Mouse (Mus musculus) frontal cortex, postnatal 25 days (tissue): ENCODE data around the gene Kynu.

ENCODE experiments used
- DNase-seq, 2 experiments: peaks; one replicate each; pipeline ENCODE4 v3.0.0; 2022; ENCODE audit warnings: low spot score in 2 of 2

The Kynu gene

GRCm38 (mm10) chr2:43555062-43555888, at the start of gene Kynu:
TSS of gene Kynu (plus strand) at chr2:43555329.
- no peak for DNase-seq

- DNase-seq = no peak
Observed at GRCm38 (mm10) chr2:43506182-43506581, 48.9 kb upstream of the Kynu start.

GRCm38 (mm10) chr2:43513852-43514251, 41.3 kb upstream of the Kynu start:
- no peak for DNase-seq

GRCm38 (mm10) chr2:43534417-43534816, 20.7 kb upstream of the Kynu start:
- no peak for DNase-seq

- no peak for DNase-seq
Observed at GRCm38 (mm10) chr2:43542615-43543014, 12.5 kb upstream of the Kynu start.

- no peak for DNase-seq
Observed at GRCm38 (mm10) chr2:43545665-43546064, 9.5 kb upstream of the Kynu start.

GRCm38 (mm10) chr2:43546448-43546847, 8.7 kb upstream of the Kynu start:
- DNase-seq = no peak

GRCm38 (mm10) chr2:43554216-43554615, 913 bp upstream of the Kynu start:
- DNase-seq = no peak

GRCm38 (mm10) chr2:43555889-43556285, 758 bp downstream of the Kynu start:
- no peak for DNase-seq

GRCm38 (mm10) chr2:43556985-43557384, 1.9 kb downstream of the Kynu start:
- no peak for DNase-seq

GRCm38 (mm10) chr2:43561209-43561608, 6.1 kb downstream of the Kynu start:
- DNase-seq = no peak

- DNase-seq = no peak
Observed at GRCm38 (mm10) chr2:43562779-43563178, 7.7 kb downstream of the Kynu start.

GRCm38 (mm10) chr2:43568406-43568805, 13.3 kb downstream of the Kynu start:
- no peak for DNase-seq

- no peak for DNase-seq
Observed at GRCm38 (mm10) chr2:43573526-43573925, 18.4 kb downstream of the Kynu start.

GRCm38 (mm10) chr2:43583243-43583812, 28.2 kb downstream of the Kynu start:
- no peak for DNase-seq

GRCm38 (mm10) chr2:43585508-43585907, 30.4 kb downstream of the Kynu start:
- no peak for DNase-seq

GRCm38 (mm10) chr2:43587832-43588231, 32.7 kb downstream of the Kynu start:
- DNase-seq = no peak

GRCm38 (mm10) chr2:43592001-43592704, 37.0 kb downstream of the Kynu start:
- DNase-seq = no peak

- DNase-seq = no peak
Observed at GRCm38 (mm10) chr2:43613571-43613970, 58.4 kb downstream of the Kynu start.

- no peak for DNase-seq
Observed at GRCm38 (mm10) chr2:43621140-43621539, 66.0 kb downstream of the Kynu start.

GRCm38 (mm10) chr2:43622844-43623243, 67.7 kb downstream of the Kynu start:
- no peak for DNase-seq

GRCm38 (mm10) chr2:43631786-43632185, 76.7 kb downstream of the Kynu start:
- DNase-seq = no peak

GRCm38 (mm10) chr2:43636498-43636897, 81.4 kb downstream of the Kynu start:
- no peak for DNase-seq
